Mouse (Mus musculus): ENCODE measurements around the gene Pip4k2a. TPM values are rescaled to one million over a fixed set of nuclear protein-coding genes. Genes with fewer than 3 reads are reported as not detected.

Gene Pip4k2a
- polyA plus RNA-seq, 1 experiment from 2014 or later = 10.7 TPM

GRCm38 (mm10) chr2:18874063-18874462, 123.9 kb downstream of the Pip4k2a start:
- Histone ChIP-seq H3K36me3 (no peaks in the 10 kb centered on the region), H3K4me1 (no peaks in the 10 kb centered on the region), H3K27ac (replicated peaks) (no peak overlapping the region), H3K9me3 (no peaks in the 10 kb centered on the region), H3K4me2 (replicated peaks) (no peak overlapping the region), H3K27me3 (no peaks in the 10 kb centered on the region), H3K4me3 (no peak overlapping the region), H3K9ac (replicated peaks) (no peak overlapping the region)
- no peak for ATAC-seq (ENCODE audit: low FRiP score, low read depth)
- 93% methylated on average over 8 of the region's 8 CpGs for WGBS

GRCm38 (mm10) chr2:18873440-18873839, 124.5 kb downstream of the Pip4k2a start:
- Histone ChIP-seq H3K9me3 (no peaks in the 10 kb centered on the region), H3K4me3 (no peak overlapping the region), H3K27ac (replicated peaks) (no peak overlapping the region), H3K9ac (replicated peaks) (no peak overlapping the region), H3K27me3 (no peaks in the 10 kb centered on the region), H3K4me1 (no peaks in the 10 kb centered on the region), H3K4me2 (replicated peaks) (no peak overlapping the region), H3K36me3 (no peaks in the 10 kb centered on the region)
- no peak for ATAC-seq (ENCODE audit: low FRiP score, low read depth)
- 85% methylated on average over 3 of the region's 3 CpGs for WGBS

- no peak overlapping the region for H3K27ac ChIP-seq (replicated peaks)
These were observed 125.1 kb downstream of the Pip4k2a start for GRCm38 (mm10) chr2:18872797-18873196.

DNA sequence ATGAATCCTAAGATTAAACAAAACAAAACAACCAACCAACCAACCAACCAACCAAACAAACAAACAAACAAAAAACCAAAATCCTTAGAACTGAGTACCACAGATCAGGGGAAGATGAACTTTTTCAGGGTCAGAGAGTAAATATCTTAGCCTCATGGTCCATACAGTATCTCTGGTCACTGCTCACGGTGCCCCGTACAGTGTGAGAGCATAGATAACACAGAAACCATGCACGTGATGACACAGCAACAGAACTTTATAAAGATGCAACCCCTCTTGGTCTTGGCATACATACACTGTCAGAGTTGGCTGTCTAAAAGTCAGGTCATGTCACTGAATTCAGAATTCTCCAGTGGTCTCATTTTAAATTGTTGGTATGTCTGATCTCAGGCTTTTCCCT, 126.8 kb downstream of the Pip4k2a start:
- no peaks in the 10 kb centered on the region for H3K36me3 ChIP-seq
- H3K27ac ChIP-seq (replicated peaks) = no peak overlapping the region
- H3K4me1 ChIP-seq = no peaks in the 10 kb centered on the region
- ATAC-seq (ENCODE audit: low FRiP score, low read depth) = no peak
- H3K9ac ChIP-seq (replicated peaks) = no peak overlapping the region
- H3K27me3 ChIP-seq = no peaks in the 10 kb centered on the region; the same call in 1 of the 2 replicates
- H3K4me3 ChIP-seq = no peak overlapping the region
- no peaks in the 10 kb centered on the region for H3K9me3 ChIP-seq
- 94% methylated on average over 3 of the region's 3 CpGs for WGBS
- no peak overlapping the region for H3K4me2 ChIP-seq (replicated peaks)

More at GRCm38 (mm10) chr2:18872797-18873196, 125.1 kb downstream of the Pip4k2a start:
- Histone ChIP-seq H3K9me3 (no peaks in the 10 kb centered on the region), H3K27me3 (no peaks in the 10 kb centered on the region), H3K4me2 (replicated peaks) (no peak overlapping the region), H3K4me1 (no peaks in the 10 kb centered on the region), H3K9ac (replicated peaks) (no peak overlapping the region), H3K4me3 (no peak overlapping the region), H3K36me3 (no peaks in the 10 kb centered on the region)
- no peak for ATAC-seq (ENCODE audit: low FRiP score, low read depth)
- 17% methylated on average over 2 of the region's 2 CpGs for WGBS

DNA sequence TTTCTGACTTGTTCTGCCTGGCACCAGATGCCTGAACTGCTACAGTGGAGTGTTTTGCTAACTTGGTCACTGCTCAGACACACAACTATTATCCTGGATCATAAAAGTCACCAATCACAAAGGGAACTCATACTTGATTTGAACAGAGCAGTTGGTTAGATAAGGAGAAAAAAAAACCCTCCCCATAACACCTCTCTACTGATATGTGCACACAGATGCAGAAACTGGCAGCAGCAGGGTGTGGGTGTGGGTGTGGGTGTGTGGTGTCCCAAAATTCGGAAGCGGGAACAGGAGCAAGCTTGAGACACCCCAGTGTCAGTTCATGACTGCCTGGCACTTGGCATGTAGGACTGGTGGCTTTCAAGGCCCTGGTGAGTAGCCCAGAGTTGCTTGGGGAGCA, 130.9 kb downstream of the Pip4k2a start:
- Histone ChIP-seq H3K9ac (replicated peaks) (no peak overlapping the region), H3K4me2 (replicated peaks) (no peak overlapping the region), H3K9me3 (no peaks in the 10 kb centered on the region), H3K27ac (replicated peaks) (no peak overlapping the region), H3K4me3 (no peak overlapping the region), H3K4me1 (no peaks in the 10 kb centered on the region), H3K36me3 (no peaks in the 10 kb centered on the region), H3K27me3 (no peaks in the 10 kb centered on the region; the same call in 1 of the 2 replicates)
- 96% methylated on average over 2 of the region's 2 CpGs for WGBS
- no peak for ATAC-seq (ENCODE audit: low FRiP score, low read depth)

GRCm38 (mm10) chr2:18864719-18865118, 133.2 kb downstream of the Pip4k2a start:
- Histone ChIP-seq H3K4me3 (no peak overlapping the region), H3K9me3 (no peaks in the 10 kb centered on the region), H3K36me3 (no peaks in the 10 kb centered on the region), H3K4me1 (peaks cover 11% of the 10 kb centered on the region), H3K27me3 (peaks cover 4% of the 10 kb centered on the region; the same call in 1 of the 2 replicates), H3K9ac (replicated peaks) (no peak overlapping the region), H3K4me2 (replicated peaks) (no peak overlapping the region), H3K27ac (replicated peaks) (no peak overlapping the region)
- 88% methylated on average over 5 of the region's 5 CpGs for WGBS
- no peak for ATAC-seq (ENCODE audit: low FRiP score, low read depth)

GRCm38 (mm10) chr2:18861607-18862158, 136.2 kb downstream of the Pip4k2a start:
- Histone ChIP-seq H3K4me2 (replicated peaks) (no peak overlapping the region), H3K4me3 (no peak overlapping the region), H3K9ac (replicated peaks) (no peak overlapping the region), H3K9me3 (no peaks in the 10 kb centered on the region), H3K27me3 (peaks cover 11% of the 10 kb centered on the region; the same call in 1 of the 2 replicates), H3K4me1 (peaks cover 12% of the 10 kb centered on the region), H3K36me3 (no peaks in the 10 kb centered on the region), H3K27ac (replicated peaks) (no peak overlapping the region)
- WGBS = 80% methylated on average over 5 of the region's 5 CpGs
- ATAC-seq (ENCODE audit: low FRiP score, low read depth) = no peak

- peaks cover 16% of the 10 kb centered on the region for H3K4me1 ChIP-seq
- no peaks in the 10 kb centered on the region for H3K9me3 ChIP-seq
- H3K4me3 ChIP-seq = no peak overlapping the region
- peaks cover 11% of the 10 kb centered on the region; the same call in 1 of the 2 replicates for H3K27me3 ChIP-seq
- no peak overlapping the region for H3K9ac ChIP-seq (replicated peaks)
- 0 out of 2 replicates have a peak overlapping the region, but pooled peaks have one; percentile 5 for H3K4me2 ChIP-seq (replicated peaks)
- WGBS = 15% methylated on average over 9 of the region's 9 CpGs
- ATAC-seq (ENCODE audit: low FRiP score, low read depth) = 0 out of 2 replicates have a peak, but pooled peaks have one; percentile 38
- no peaks in the 10 kb centered on the region for H3K36me3 ChIP-seq
- H3K27ac ChIP-seq (replicated peaks) = no peak overlapping the region
These were observed 137.2 kb downstream of the Pip4k2a start for GRCm38 (mm10) chr2:18860686-18861085.

DNA sequence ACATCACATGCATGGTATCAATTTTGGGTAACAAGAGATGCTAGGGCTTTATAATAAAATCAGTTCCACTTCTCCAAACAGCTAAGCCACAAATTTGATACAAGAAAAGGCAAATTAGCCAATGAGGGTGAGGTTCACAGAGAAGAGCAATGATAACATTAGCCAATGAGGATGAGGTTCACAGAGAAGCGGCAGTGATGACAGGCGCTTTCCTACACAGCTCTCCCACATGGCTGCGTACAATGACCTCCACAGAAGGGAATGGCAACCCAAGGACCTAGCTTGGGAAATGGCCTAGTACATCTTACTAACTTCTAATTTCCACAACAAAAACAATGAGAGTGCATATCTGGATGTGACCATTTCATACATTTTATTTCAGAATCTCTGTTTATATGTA, 140.0 kb downstream of the Pip4k2a start:
- 88% methylated on average over 3 of the region's 3 CpGs for WGBS

GRCm38 (mm10) chr2:18856461-18856860, 141.5 kb downstream of the Pip4k2a start:
- Histone ChIP-seq H3K9me3 (no peaks in the 10 kb centered on the region), H3K36me3 (no peaks in the 10 kb centered on the region), H3K4me1 (peaks cover 16% of the 10 kb centered on the region), H3K27ac (replicated peaks) (no peak overlapping the region), H3K4me3 (no peak overlapping the region), H3K9ac (replicated peaks) (no peak overlapping the region), H3K27me3 (peaks cover 20% of the 10 kb centered on the region; the same call in 1 of the 2 replicates), H3K4me2 (replicated peaks) (no peak overlapping the region)
- WGBS = 24% methylated on average over 13 of the region's 13 CpGs
- ATAC-seq (ENCODE audit: low FRiP score, low read depth) = no peak

More for the DNA sequence above, 140.0 kb downstream of the Pip4k2a start:
- Histone ChIP-seq H3K9ac (replicated peaks) (no peak overlapping the region), H3K4me3 (no peak overlapping the region), H3K4me1 (peaks cover 16% of the 10 kb centered on the region), H3K9me3 (no peaks in the 10 kb centered on the region), H3K36me3 (no peaks in the 10 kb centered on the region), H3K4me2 (replicated peaks) (no peak overlapping the region), H3K27ac (replicated peaks) (no peak overlapping the region), H3K27me3 (peaks cover 20% of the 10 kb centered on the region; the same call in 1 of the 2 replicates)
- no peak for ATAC-seq (ENCODE audit: low FRiP score, low read depth)

- no peaks in the 10 kb centered on the region for H3K9me3 ChIP-seq
- 69% methylated on average over 8 of the region's 8 CpGs for WGBS
- peaks cover 9% of the 10 kb centered on the region for H3K4me1 ChIP-seq
- H3K36me3 ChIP-seq = no peaks in the 10 kb centered on the region
- no peak overlapping the region for H3K9ac ChIP-seq (replicated peaks)
- no peak overlapping the region for H3K4me3 ChIP-seq
- no peak overlapping the region for H3K27ac ChIP-seq (replicated peaks)
- no peak overlapping the region for H3K4me2 ChIP-seq (replicated peaks)
- ATAC-seq (ENCODE audit: low FRiP score, low read depth) = no peak
- H3K27me3 ChIP-seq = peaks cover 20% of the 10 kb centered on the region; the same call in 1 of the 2 replicates
These were observed 142.7 kb downstream of the Pip4k2a start for GRCm38 (mm10) chr2:18855246-18855645.

DNA sequence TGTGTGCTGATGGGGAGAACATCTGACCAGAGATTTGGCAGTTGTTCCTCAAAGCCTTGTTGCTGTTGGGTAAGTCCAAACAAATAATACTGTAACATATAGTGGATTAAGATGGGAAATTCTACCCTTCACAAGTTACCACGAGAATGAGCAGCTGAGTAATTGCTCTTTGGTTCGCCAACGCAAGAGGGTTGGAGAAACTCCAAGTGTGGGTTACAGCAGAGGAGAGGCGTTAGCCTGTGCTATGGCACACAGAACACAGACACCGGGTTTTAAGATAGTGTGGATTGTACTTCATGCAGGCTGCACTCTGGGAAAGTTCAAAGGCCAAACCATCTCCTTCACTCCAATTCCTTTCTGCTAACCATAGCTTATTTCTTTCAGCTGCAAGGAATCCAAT, 144.6 kb downstream of the Pip4k2a start:
- no peaks in the 10 kb centered on the region for H3K9me3 ChIP-seq
- no peak overlapping the region for H3K9ac ChIP-seq (replicated peaks)
- ATAC-seq (ENCODE audit: low FRiP score, low read depth) = no peak
- H3K4me3 ChIP-seq = no peak overlapping the region
- no peaks in the 10 kb centered on the region for H3K36me3 ChIP-seq
- 93% methylated on average over 5 of the region's 5 CpGs for WGBS
- H3K27me3 ChIP-seq = 0 out of 2 replicates have a peak, but pooled peaks cover 9% of the 10 kb centered on the region
- peaks cover 9% of the 10 kb centered on the region for H3K4me1 ChIP-seq
- no peak overlapping the region for H3K4me2 ChIP-seq (replicated peaks)
- H3K27ac ChIP-seq (replicated peaks) = no peak overlapping the region
